Mouse (Mus musculus) olfactory bulb, adult 2 months (tissue): Measurements from ENCODE around the gene Fars2.
"Not testable (repeated sequence)": the region's sequence is repeated elsewhere in the genome, so short reads cannot be mapped to it uniquely, and the experiment has no call there.

Experiments used
- CTCF ChIP-seq: fragments of 200-500 bp; IDR thresholded peaks from 2 replicates; pipeline ENCODE4 v1.5.1; 2012; ENCODE audit warnings: low read depth, mild to moderate bottlenecking, low read length, moderate library complexity; ENCODE audit not compliant: insufficient read depth
- POLR2A ChIP-seq: fragments of 200-500 bp; IDR thresholded peaks from 2 replicates; pipeline ENCODE4 v1.6.1; 2012; ENCODE audit warnings: mild to moderate bottlenecking, low read depth, low read length, moderate library complexity; ENCODE audit not compliant: insufficient read depth

DNA sequence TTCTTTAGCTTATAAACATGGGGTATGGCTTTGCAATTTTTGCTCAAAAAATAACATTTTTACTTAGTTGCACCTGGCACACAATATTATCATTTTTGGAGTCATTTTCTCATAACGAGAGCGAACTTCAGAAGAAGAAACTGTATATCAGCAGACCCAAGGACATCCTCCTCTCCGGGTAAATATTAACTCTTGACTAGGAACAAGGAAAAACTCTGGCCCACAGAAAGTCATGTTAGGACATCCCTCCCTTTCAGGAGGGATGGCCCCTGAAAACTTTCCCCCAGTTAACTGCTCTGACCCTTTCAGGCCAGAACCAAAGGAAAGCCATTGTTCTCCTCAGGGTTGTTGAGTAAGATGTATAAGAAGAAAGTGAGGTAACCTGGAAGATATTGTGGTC lies 348.9 kb downstream of the Fars2 start:
- not testable (repeated sequence) for TF ChIP-seq CTCF, POLR2A
